Mouse (Mus musculus) lung, postnatal 4 days (tissue): Measurements from ENCODE around the gene Sugct.

Source experiments
- DNase-seq, 2 experiments: peaks; one replicate each; pipeline ENCODE4 v3.0.0; 2021

Gene Sugct

DNA sequence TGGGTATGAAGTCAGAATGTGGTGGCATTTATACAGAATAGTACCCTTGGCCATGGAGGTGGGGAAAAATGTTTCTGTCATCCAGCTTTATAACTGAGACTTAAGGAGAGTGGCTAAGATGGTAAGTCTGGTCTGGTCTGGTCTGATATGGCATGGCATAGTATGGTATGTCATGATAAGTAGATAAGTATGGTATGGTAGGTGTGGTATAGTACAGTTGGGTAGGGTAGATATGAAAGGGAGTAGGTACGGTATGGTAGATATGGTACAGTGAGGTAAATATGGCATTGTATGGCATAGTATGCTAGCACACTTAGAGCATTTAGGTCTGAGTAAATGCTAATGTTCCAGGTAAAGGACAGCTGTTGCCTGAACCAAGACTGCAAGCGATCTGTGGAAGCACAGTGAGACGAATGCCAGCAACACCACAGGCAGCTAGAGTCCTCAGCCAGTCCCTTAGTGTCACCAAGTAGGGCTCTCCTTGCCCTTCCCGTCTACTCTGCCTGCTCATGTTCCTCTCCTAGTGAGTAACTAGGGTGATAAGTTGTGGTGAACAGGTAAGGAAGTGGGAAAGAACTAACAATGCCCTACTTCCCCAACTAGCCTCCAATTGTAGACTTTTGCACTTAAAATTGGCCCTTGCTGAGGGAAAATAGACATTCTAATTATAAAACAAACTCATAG lies 667.4 kb downstream of the Sugct start:
- no peak for DNase-seq

GRCm38 (mm10) chr13:17027001-17027400 lies 668.4 kb downstream of the Sugct start:
- no peak for DNase-seq

DNA sequence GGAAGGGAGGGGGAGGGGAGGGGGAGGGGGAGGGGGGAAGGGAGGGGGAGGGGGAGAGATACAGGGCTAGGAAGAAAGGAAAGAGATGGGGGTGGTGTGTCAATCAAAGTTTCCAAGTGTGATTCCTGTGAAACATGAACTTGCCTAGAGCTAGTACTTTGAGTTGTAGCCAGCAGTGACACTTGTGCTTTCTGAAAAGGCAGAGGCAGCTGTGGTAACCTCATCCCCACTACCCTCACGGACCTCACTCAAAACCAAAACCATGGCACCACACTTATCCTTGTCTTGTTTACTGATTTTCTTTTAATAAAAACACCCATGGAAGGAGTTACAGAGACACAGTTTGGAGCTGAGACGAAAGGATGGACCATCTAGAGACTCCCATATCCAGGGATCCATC lies 698.9 kb downstream of the Sugct start:
- no peak for DNase-seq

DNA sequence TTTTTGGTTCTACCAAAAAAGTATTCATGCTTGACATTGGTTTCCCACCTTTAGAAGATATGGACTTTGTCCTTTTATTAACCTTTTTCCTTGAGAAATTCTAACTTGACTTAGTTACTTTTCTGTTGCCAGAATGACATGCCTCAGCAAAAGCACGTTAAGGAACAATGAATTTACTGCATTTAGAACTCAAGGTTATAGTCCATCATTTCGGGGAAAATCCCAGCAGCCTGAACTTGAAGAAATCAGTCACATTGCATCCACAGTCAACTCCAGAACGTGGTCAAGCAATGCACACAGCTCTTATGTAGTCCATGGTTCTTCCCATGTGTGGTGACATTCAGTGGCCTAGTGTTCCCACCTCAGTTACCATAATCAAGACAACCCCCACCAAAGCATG lies 700.0 kb downstream of the Sugct start:
- DNase-seq, result no peak

- no peak for DNase-seq
Measured at GRCm38 (mm10) chr13:16977743-16978142, 717.6 kb downstream of the Sugct start.

DNA sequence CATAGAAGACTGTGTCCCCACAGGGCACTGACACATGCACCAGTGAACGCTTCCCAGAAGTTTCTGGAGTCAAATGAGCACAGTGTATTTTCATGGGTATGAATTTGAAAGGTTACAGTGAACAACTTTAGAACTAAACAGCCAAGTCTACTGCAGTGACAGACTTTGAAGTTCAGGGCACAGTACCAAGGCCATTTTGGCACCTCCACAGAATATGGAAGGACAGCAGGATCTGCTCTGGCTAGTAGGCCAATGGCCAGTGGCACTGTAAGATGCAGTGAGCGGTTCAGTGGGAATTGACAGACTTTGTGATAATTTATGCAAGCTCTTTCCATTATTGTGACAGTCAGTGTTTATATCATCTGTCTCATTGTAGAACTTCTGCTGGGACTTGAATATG lies 724.1 kb downstream of the Sugct start:
- DNase-seq, result no peak

GRCm38 (mm10) chr13:16968995-16969394 lies 726.4 kb downstream of the Sugct start:
- no peak for DNase-seq

GRCm38 (mm10) chr13:16964823-16965475 lies 730.4 kb downstream of the Sugct start:
- no peak for DNase-seq

GRCm38 (mm10) chr13:16952045-16952444 lies 743.3 kb downstream of the Sugct start:
- DNase-seq, result no peak

DNA sequence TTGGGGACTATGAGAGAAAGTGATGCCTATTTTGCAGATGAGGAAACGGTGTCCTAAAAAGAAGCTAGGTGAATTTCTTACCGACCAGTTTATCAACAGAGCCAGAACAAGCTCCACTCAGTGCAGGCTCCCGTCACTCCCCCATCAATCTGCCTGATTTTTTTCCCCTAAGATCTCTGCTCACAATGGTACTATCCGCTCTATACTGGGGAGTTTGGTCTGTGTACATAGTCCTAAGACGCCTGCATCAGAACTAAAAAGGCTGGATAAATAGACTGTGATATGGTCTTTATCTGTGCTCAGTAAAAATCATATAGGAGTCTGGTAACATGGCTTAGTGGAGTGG lies 755.9 kb downstream of the Sugct start:
- DNase-seq, result no peak

GRCm38 (mm10) chr13:16938552-16939465 lies 756.5 kb downstream of the Sugct start:
- no peak for DNase-seq

GRCm38 (mm10) chr13:16937422-16938202 lies 757.7 kb downstream of the Sugct start:
- no peak for DNase-seq

- no peak for DNase-seq
Measured at GRCm38 (mm10) chr13:16935029-16935428, 760.3 kb downstream of the Sugct start.

GRCm38 (mm10) chr13:16933600-16933999 lies 761.8 kb downstream of the Sugct start:
- no peak for DNase-seq

- no peak for DNase-seq
Measured at GRCm38 (mm10) chr13:16921305-16921704, 774.0 kb downstream of the Sugct start.

GRCm38 (mm10) chr13:16915697-16916096 lies 779.7 kb downstream of the Sugct start:
- no peak for DNase-seq

GRCm38 (mm10) chr13:16912214-16912613 lies 783.1 kb downstream of the Sugct start:
- DNase-seq, result no peak

DNA sequence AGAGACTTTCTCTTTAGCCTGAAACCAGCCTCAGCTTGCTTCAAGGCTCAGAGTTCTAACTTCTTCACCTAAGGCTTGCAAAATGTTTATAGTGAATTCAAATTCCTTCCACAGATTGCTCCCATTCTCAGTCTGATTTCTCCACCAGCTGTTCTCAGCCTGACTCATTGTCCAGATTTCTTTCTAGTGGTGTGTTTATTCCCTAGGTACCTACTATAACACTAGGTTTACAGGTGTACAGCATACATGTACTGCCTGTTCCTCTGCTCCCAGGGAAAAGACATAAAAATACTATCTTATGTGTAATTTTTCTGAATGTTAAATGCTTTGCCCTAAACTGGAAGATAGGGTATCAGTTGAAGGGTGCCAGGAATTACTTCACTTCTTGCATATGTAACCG lies 788.4 kb downstream of the Sugct start:
- DNase-seq, result no peak

DNA sequence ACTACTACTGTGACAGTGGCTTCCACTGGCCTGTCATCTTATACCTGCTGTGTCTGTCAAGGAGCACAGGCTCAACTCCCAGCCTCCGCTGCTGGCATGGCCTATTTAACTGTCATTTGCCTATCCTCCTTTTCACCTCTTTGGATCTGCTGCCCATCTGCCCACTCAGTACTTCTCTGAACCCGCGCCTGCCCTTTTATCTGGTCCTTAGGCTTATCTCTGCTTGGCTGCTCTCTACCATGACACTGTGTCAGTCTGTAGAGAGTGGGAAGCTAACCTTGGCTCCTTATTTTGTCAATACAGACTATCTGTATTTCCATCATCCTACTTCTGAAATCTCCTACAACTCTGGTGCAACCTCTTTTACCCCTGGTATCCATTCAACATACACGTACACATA lies 793.9 kb downstream of the Sugct start:
- DNase-seq, result no peak

- no peak for DNase-seq
Measured at GRCm38 (mm10) chr13:16898084-16898792, 797.1 kb downstream of the Sugct start.

GRCm38 (mm10) chr13:16878056-16878455 lies 817.3 kb downstream of the Sugct start:
- no peak for DNase-seq

DNA sequence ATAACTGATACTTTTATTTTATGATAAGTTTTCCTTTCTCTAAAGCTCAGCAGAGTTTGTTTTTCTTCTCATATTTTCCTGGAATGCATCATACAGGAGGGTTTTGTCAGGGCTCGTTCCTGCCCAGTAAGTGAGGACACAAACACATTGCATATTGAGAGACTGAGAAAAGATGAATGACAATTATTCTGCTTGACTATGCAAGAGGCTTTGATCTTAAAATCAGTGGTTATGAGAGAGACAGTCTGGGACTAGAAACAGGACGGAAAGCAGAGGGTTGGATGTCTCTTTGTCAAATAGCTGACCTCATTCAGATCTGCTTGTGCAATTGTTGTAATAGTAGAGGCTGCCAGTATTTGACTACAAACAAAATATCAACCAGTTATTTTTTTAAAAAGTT lies 835.4 kb downstream of the Sugct start:
- DNase-seq, result no peak
